Mouse (Mus musculus): ENCODE data around the gene P3h1. TPM values are rescaled to one million over a fixed set of nuclear protein-coding genes. Genes with fewer than 3 reads are reported as not detected.
"Not testable (repeated sequence)": the region's sequence is repeated elsewhere in the genome, so short reads cannot be mapped to it uniquely, and the experiment has no call there.

Gene P3h1
- polyA plus RNA-seq, 1 experiment from 2014 or later = 5.8 TPM

GRCm38 (mm10) chr4:119274627-119275026 is 41.9 kb downstream of the P3h1 start:
- H3K36me3 ChIP-seq (ENCODE audit: inconsistent target) = peaks cover 31% of the 10 kb centered on the region

DNA sequence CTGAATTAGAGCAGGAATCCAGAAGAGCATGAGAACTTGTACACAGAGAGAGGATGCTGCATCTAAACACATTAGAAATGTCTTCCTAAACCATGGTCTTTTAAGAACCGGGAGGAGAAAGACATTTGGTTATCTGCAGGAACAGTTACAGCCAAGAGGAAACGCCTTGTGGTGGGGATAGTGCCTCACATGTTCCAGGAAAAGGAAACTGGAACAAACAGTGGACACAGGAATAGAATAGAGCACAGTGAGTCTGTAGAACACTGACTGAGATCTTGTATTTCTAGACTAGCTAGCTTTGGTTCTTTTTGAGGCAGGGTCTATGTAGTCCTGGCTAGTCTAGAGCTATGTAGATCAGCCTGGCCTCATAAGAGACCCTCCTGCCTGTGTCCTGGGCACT is 42.5 kb downstream of the P3h1 start:
- Histone ChIP-seq H3K79me2 (ENCODE audit: inconsistent target) (peaks cover 4% of the 10 kb centered on the region; the same call in 1 of the 2 replicates), H3K4me3 (ENCODE audit: inconsistent target) (no peak overlapping the region), H3K27ac (no peak overlapping the region), H3K36me3 (ENCODE audit: inconsistent target) (peaks cover 37% of the 10 kb centered on the region)
- WGBS (ENCODE audit: missing documents) = 51% methylated on average over 2 of the region's 2 CpGs

More at GRCm38 (mm10) chr4:119274627-119275026, 41.9 kb downstream of the P3h1 start:
- Histone ChIP-seq H3K79me2 (ENCODE audit: inconsistent target) (no peaks in the 10 kb centered on the region; the same call in 1 of the 2 replicates), H3K4me3 (ENCODE audit: inconsistent target) (no peak overlapping the region), H3K27ac (no peak overlapping the region)
- WGBS (ENCODE audit: missing documents) = 86% methylated on average over 1 of the region's 1 CpGs

- Histone ChIP-seq H3K27ac (no peak overlapping the region), H3K4me3 (ENCODE audit: inconsistent target) (no peak overlapping the region), H3K36me3 (ENCODE audit: inconsistent target) (peaks cover 39% of the 10 kb centered on the region), H3K79me2 (ENCODE audit: inconsistent target) (peaks cover 7% of the 10 kb centered on the region; the same call in 1 of the 2 replicates)
- WGBS (ENCODE audit: missing documents) = 71% methylated on average over 1 of the region's 2 CpGs
These were observed 43.0 kb downstream of the P3h1 start for GRCm38 (mm10) chr4:119275726-119276125.

DNA sequence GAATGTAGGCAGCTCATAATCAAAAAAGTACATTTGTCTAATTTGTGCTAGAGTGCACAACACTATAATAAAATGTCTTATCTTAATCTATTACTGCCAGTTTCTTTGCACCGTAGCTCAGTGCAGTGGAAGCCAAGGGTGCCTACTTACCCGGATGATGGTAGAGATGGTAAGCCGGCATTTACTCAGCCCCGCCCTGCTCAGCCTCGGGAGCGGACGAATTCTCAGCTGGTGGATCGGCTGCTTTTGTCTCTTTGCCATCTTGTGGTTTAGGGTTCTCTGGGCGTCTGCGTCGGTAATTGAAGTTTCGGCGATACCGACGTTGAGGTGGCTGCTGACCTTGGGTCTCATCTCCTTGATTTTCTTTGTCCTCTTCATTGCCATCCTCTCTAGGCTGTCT is 46.1 kb downstream of the P3h1 start:
- Histone ChIP-seq H3K79me2 (ENCODE audit: inconsistent target) (peaks cover 37% of the 10 kb centered on the region), H3K36me3 (ENCODE audit: inconsistent target) (peaks cover 59% of the 10 kb centered on the region)
- not testable (repeated sequence) for H3K27ac ChIP-seq; H3K4me3 ChIP-seq (ENCODE audit: inconsistent target)
- WGBS (ENCODE audit: missing documents) = 92% methylated on average over 15 of the region's 15 CpGs

GRCm38 (mm10) chr4:119284861-119285260 is 52.1 kb downstream of the P3h1 start:
- no peak overlapping the region for H3K4me3 ChIP-seq (ENCODE audit: inconsistent target)
- 100% methylated on average over 1 of the region's 1 CpGs for WGBS (ENCODE audit: missing documents)
- H3K79me2 ChIP-seq (ENCODE audit: inconsistent target) = peaks cover 98% of the 10 kb centered on the region
- no peak overlapping the region for H3K27ac ChIP-seq
- peaks cover 52% of the 10 kb centered on the region for H3K36me3 ChIP-seq (ENCODE audit: inconsistent target)

- Histone ChIP-seq H3K4me3 (ENCODE audit: inconsistent target) (no peak overlapping the region), H3K36me3 (ENCODE audit: inconsistent target) (peaks cover 48% of the 10 kb centered on the region), H3K79me2 (ENCODE audit: inconsistent target) (peaks cover 98% of the 10 kb centered on the region), H3K27ac (no peak overlapping the region)
- 25% methylated on average over 2 of the region's 2 CpGs for WGBS (ENCODE audit: missing documents)
These were observed 52.6 kb downstream of the P3h1 start for GRCm38 (mm10) chr4:119285336-119285735.

- no peaks in the 10 kb centered on the region for H3K36me3 ChIP-seq (ENCODE audit: inconsistent target)
- 100% methylated on average over 1 of the region's 1 CpGs for WGBS (ENCODE audit: missing documents)
- H3K79me2 ChIP-seq (ENCODE audit: inconsistent target) = peaks cover 67% of the 10 kb centered on the region
- H3K27ac ChIP-seq = 0 out of 2 replicates have a peak overlapping the region, but pooled peaks have one; percentile 76
- H3K4me3 ChIP-seq (ENCODE audit: inconsistent target) = peak overlapping the region; percentile 76
These were observed 59.2 kb downstream of the P3h1 start for GRCm38 (mm10) chr4:119291921-119292320.

GRCm38 (mm10) chr4:119292771-119293573 is 60.3 kb downstream of the P3h1 start:
- no peaks in the 10 kb centered on the region for H3K36me3 ChIP-seq (ENCODE audit: inconsistent target)
- H3K79me2 ChIP-seq (ENCODE audit: inconsistent target) = peaks cover 57% of the 10 kb centered on the region
- peak overlapping the region; percentile 76 for H3K27ac ChIP-seq
- 1% methylated on average over 24 of the region's 24 CpGs for WGBS (ENCODE audit: missing documents)
- peak overlapping the region; percentile 76 for H3K4me3 ChIP-seq (ENCODE audit: inconsistent target)

GRCm38 (mm10) chr4:119293574-119294258 is 61.0 kb downstream of the P3h1 start:
- WGBS (ENCODE audit: missing documents) = under 1% methylated on average over 74 of the region's 80 CpGs
- peak overlapping the region; percentile 76 for H3K27ac ChIP-seq
- H3K79me2 ChIP-seq (ENCODE audit: inconsistent target) = peaks cover 49% of the 10 kb centered on the region
- peak overlapping the region; percentile 76 for H3K4me3 ChIP-seq (ENCODE audit: inconsistent target)
- no peaks in the 10 kb centered on the region for H3K36me3 ChIP-seq (ENCODE audit: inconsistent target)

DNA sequence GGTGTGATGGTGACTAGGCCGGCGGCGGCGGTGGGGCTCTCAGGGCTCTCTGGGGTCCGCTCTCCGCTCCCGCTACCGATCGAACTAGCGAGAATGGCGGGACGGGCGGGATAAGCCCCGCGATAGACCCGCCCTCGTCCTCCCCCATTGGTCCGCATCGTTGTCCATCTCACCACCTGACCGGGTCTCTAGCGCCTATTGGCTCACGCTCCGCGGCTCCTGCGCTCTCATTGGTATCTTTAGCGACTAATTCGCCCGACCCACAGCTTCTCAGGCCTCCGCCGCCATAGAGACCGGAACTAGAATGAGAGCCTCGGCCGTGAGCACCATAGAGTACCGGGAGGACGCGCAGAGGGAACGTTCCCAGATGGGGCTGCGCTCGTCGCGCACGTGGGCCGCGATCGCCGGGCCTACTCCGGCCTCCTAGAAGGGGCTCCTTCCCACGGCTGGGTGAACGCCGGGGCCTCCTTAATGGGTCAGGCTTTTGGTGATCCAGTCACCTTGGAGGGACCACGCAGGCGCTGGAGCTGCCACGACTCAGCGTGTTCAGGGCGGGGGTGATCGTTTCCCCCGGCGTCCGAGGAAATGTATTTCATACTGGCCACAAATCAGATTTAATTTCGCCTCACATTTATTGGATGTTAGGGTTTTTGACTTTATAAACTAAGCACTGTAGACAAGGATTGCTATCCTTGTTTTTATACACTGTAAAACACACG is 61.9 kb downstream of the P3h1 start, which contains the start of gene Ybx1:
TSS of gene Ybx1 (minus strand) at position 190 of the 719 bp plus-strand sequence.
- peak within 1 kb of the TSS; percentile 76 for H3K4me3 ChIP-seq (ENCODE audit: inconsistent target)
- WGBS (ENCODE audit: missing documents) = under 1% methylated on average over 61 of the region's 61 CpGs
- no peaks in the 10 kb centered on the region for H3K36me3 ChIP-seq (ENCODE audit: inconsistent target)
- H3K27ac ChIP-seq = peak within 1 kb of the TSS; percentile 76
- H3K79me2 ChIP-seq (ENCODE audit: inconsistent target) = peaks cover 41% of the 10 kb centered on the region

DNA sequence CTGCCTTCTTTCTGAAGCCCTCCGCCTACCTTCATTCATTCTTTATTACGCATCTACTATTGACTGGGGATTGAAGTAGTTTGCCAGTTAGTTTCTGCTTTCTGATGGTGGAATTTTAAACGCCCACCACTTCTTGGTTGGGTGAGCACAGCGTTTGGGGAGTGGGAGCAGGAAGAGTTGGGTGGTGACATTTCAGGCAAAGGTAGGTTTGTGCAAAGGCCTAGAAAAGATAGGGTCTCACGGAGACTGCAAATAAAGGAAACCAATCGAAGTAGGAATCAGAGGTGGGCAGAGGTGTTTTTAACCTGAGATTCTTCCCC is 62.4 kb downstream of the P3h1 start:
- Histone ChIP-seq H3K4me3 (ENCODE audit: inconsistent target) (peak overlapping the region; percentile 53), H3K36me3 (ENCODE audit: inconsistent target) (no peaks in the 10 kb centered on the region), H3K79me2 (ENCODE audit: inconsistent target) (peaks cover 36% of the 10 kb centered on the region), H3K27ac (peak overlapping the region; percentile 51)
- WGBS (ENCODE audit: missing documents) = 20% methylated on average over 6 of the region's 6 CpGs

DNA sequence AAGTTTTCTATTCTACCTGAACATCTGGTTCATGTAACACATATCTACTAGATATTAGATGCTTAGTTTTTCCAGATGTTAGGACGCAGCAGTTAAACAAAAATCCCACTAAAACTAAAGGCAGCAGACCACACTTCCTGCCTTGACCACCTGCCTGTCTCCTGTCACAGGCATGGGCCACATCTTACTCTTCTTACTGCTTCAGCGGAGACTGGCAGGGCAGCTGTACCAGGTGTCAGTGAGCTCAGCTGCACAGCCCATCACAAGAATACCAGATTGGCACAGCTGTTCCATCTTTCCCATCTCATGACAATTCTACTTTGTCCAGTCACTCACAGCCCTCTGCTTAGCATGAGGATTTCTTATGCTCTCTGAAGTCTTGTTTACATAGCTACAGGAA is 64.6 kb downstream of the P3h1 start:
- 77% methylated on average over 2 of the region's 2 CpGs for WGBS (ENCODE audit: missing documents)
- no peaks in the 10 kb centered on the region for H3K36me3 ChIP-seq (ENCODE audit: inconsistent target)
- no peak overlapping the region for H3K4me3 ChIP-seq (ENCODE audit: inconsistent target)
- no peak overlapping the region for H3K27ac ChIP-seq
- H3K79me2 ChIP-seq (ENCODE audit: inconsistent target) = peaks cover 13% of the 10 kb centered on the region

Data from macrophage (primary cell).